Mouse (Mus musculus): ENCODE data around the gene 1700011L22Rik. TPM values are rescaled to one million over a fixed set of nuclear protein-coding genes. Genes with fewer than 3 reads are reported as not detected.

Gene 1700011L22Rik
- polyA plus RNA-seq (2014; fragmentation: Nextera tagmentation; extraction: Ambion mirVana), result not detected in 2 replicates

DNA sequence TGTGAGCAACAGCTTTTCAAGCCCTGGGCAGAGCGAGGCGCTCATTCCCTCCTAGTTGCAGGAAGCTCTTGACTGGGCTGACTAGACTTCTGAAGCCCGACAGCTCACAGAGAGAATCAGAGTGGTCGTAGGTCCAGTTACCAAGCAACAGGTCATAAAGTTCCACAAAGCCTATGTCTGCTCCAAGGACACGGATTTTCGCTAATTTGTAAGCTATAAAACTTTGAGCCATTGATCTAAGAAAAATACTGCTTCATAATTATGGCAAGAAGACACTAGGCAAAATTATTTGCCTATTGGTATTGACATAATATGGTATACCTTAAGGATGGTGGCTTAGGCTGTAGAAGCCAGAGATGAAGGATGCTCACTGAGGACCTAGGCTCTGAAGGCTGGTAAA is at the start of gene 1700011L22Rik:
Gene 1700011L22Rik (minus strand): TSS at position 101 of the 400 bp plus-strand sequence.
- Histone ChIP-seq H3K27me3 (replicated peaks; ENCODE audit: control insufficient read depth, insufficient read depth, low read length) (no peaks in the 10 kb centered on the region), H3K9me3 (ENCODE audit: control insufficient read depth, low read length) (no peaks in the 10 kb centered on the region), H3K9ac (ENCODE audit: low read length) (no peak within 1 kb of the TSS), H3K4me1 (replicated peaks; ENCODE audit: control insufficient read depth, insufficient read depth, low read length) (peaks cover 3% of the 10 kb centered on the region; the same call in 1 of the 2 replicates), H3K27ac (ENCODE audit: low read depth) (no peak within 1 kb of the TSS), H3K4me3 (ENCODE audit: low read depth, low read length) (no peak within 1 kb of the TSS), H3K4me2 (ENCODE audit: low read length) (no peak within 1 kb of the TSS), H3K36me3 (ENCODE audit: control insufficient read depth, insufficient read depth, low read length) (no peaks in the 10 kb centered on the region)
- no peak for ATAC-seq (replicated peaks; ENCODE audit: low FRiP score, low TSS enrichment, low read depth)
- WGBS, result 74% methylated on average over 6 of the region's 6 CpGs
- peak; percentile 40 for DNase-seq (ENCODE audit: low spot score)

DNA sequence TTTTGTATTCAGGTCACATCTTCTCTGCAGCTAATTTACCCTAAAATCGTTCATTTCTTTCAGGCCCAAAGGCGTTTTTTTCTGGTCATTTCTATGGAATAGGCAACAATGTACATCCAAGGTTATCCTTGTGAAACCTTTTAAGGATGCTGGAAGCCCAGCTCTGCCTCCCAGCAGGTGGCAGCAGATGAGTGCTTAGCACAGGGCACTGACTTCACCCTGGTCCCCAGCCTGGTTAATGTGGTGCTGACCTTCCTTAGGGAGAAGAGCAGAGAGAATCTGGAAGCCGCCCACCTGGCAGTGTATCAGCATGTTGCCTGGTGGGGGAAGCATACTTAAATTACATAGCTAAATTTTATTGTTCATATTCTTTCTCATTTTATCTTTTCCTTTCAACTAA is 49.4 kb upstream of the 1700011L22Rik start:
- Histone ChIP-seq H3K9me3 (ENCODE audit: control insufficient read depth, low read length) (no peaks in the 10 kb centered on the region), H3K9ac (ENCODE audit: low read length) (no peak overlapping the region), H3K4me1 (replicated peaks; ENCODE audit: control insufficient read depth, insufficient read depth, low read length) (peaks cover 11% of the 10 kb centered on the region; the same call in 1 of the 2 replicates), H3K4me2 (ENCODE audit: low read length) (no peak overlapping the region), H3K27ac (ENCODE audit: low read depth) (no peak overlapping the region), H3K4me3 (ENCODE audit: low read depth, low read length) (no peak overlapping the region), H3K36me3 (ENCODE audit: control insufficient read depth, insufficient read depth, low read length) (no peaks in the 10 kb centered on the region), H3K27me3 (replicated peaks; ENCODE audit: control insufficient read depth, insufficient read depth, low read length) (no peaks in the 10 kb centered on the region)
- WGBS, result 49% methylated on average over 3 of the region's 3 CpGs
- DNase-seq (ENCODE audit: low spot score) (peak; percentile 72), ATAC-seq (replicated peaks; ENCODE audit: low FRiP score, low TSS enrichment, low read depth) (no peak)

DNA sequence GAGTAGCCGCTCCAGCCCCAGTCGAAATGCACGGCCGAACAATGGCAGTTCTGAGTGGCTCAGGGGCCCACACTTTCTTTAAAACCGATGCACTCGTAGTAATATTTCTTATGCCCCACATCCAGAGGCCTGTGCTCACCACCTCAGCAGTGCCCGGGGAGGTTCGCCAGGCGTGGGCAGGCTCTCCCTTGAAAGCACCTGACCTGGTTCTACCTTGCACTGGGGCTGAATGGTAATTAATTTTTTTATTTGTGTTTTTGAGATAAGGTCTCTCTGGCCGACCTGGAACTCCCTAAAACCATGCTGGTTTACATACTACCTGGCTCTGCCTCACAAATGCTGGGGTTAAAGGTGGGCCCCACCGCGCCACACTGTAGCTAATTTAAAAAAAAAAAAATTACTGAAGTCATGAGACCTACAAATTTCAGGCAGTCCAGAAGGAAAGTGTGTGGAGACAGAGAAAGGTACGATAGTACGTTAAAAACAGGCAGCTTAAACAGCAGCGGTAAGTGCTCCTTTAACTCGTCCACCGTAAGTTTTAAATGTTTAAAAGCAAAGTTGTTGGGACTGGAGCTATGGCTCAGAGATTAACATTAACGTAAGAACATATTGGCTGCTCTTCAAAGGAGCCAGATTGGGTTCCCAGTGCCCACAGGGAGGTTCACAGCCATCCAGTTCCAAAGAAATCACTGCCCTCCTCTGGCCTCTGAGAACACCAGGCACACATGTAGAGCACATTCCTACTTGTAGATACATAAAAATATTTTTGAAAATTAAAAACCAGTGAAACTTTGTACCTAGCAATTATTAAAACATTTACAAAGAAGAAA is 47.1 kb upstream of the 1700011L22Rik start:
- Histone ChIP-seq H3K9ac (ENCODE audit: low read length) (peak overlapping the region; percentile 87), H3K4me1 (replicated peaks; ENCODE audit: control insufficient read depth, insufficient read depth, low read length) (peaks cover 11% of the 10 kb centered on the region; the same call in 1 of the 2 replicates), H3K36me3 (ENCODE audit: control insufficient read depth, insufficient read depth, low read length) (no peaks in the 10 kb centered on the region), H3K9me3 (ENCODE audit: control insufficient read depth, low read length) (no peaks in the 10 kb centered on the region), H3K4me2 (ENCODE audit: low read length) (peak overlapping the region; percentile 88), H3K27ac (ENCODE audit: low read depth) (peak overlapping the region; percentile 95), H3K4me3 (ENCODE audit: low read depth, low read length) (peak overlapping the region; percentile 62), H3K27me3 (replicated peaks; ENCODE audit: control insufficient read depth, insufficient read depth, low read length) (no peaks in the 10 kb centered on the region)
- WGBS, result 11% methylated on average over 18 of the region's 18 CpGs
- ATAC-seq (replicated peaks; ENCODE audit: low FRiP score, low TSS enrichment, low read depth) (no peak; the same call in 1 of the 2 replicates), DNase-seq (ENCODE audit: low spot score) (no peak)

DNA sequence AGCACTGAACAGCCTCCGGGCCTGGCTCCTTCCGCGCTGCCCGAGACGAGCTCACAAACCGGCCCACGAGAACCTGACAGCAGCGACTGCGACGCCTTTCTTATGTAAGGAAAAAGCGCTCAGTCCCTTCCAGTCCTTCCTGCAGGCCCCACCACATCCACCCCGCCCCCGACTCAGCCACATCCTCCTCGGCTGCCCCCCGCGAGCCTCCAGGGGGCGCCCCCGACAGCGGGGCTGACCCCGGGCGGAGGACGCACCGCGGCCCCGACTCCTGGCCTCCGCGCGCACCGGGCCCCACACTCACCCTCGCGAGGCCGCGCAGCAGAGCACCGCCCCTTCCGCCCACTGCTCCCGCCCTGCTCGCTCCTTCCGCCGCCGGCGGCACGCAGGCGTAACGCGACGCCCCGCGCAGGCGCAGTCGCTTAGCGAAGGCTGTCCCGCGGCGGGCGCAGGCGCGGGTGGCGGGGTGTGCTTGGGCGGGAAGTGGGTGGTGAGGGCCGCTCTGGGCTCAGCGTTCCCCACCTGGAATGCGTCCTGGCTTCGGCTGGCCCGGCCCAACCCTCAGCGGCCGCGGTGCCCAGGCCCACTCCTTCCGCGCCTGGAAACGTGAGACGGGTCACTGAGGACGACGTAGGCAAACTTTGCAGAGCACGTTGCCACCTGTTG is 46.4 kb upstream of the 1700011L22Rik start, which contains the start of gene Mmaa:
Gene Mmaa (minus strand): TSS at position 328 of the 666 bp plus-strand sequence.
- no peaks in the 10 kb centered on the region for H3K27me3 ChIP-seq (replicated peaks; ENCODE audit: control insufficient read depth, insufficient read depth, low read length)
- peak within 1 kb of the TSS; percentile 95 for H3K27ac ChIP-seq (ENCODE audit: low read depth)
- H3K4me3 ChIP-seq (ENCODE audit: low read depth, low read length), result peak within 1 kb of the TSS; percentile 62
- peak within 1 kb of the TSS; percentile 87 for H3K9ac ChIP-seq (ENCODE audit: low read length)
- H3K4me1 ChIP-seq (replicated peaks; ENCODE audit: control insufficient read depth, insufficient read depth, low read length), result peaks cover 11% of the 10 kb centered on the region; the same call in 1 of the 2 replicates
- WGBS, result under 1% methylated on average over 74 of the region's 74 CpGs
- no peaks in the 10 kb centered on the region for H3K9me3 ChIP-seq (ENCODE audit: control insufficient read depth, low read length)
- peak; percentile 94 for DNase-seq (ENCODE audit: low spot score)
- H3K4me2 ChIP-seq (ENCODE audit: low read length), result peak within 1 kb of the TSS; percentile 88
- ATAC-seq (replicated peaks; ENCODE audit: low FRiP score, low TSS enrichment, low read depth), result peak; percentile 96
- H3K36me3 ChIP-seq (ENCODE audit: control insufficient read depth, insufficient read depth, low read length), result no peaks in the 10 kb centered on the region

DNA sequence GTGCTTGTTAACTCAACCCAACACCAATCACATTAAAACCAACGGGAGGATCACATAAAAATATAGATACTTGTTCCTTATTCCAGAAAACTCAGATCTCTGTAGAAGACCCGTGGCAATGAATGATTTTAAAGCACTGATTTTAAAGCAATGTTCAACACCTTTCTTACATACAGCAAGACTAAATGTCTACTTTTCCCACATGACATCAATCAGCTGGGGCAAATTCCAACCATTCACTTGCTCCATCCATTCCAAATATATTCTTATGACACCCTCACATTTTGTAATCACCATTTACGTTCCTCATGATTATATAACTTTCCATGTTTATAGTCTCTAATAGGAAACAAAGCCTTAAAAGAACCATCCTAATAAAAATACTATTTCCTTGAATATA is 45.5 kb upstream of the 1700011L22Rik start:
- Histone ChIP-seq H3K9ac (ENCODE audit: low read length) (peak overlapping the region; percentile 80), H3K4me1 (replicated peaks; ENCODE audit: control insufficient read depth, insufficient read depth, low read length) (peaks cover 11% of the 10 kb centered on the region; the same call in 1 of the 2 replicates), H3K36me3 (ENCODE audit: control insufficient read depth, insufficient read depth, low read length) (no peaks in the 10 kb centered on the region), H3K4me3 (ENCODE audit: low read depth, low read length) (peak overlapping the region; percentile 62), H3K9me3 (ENCODE audit: control insufficient read depth, low read length) (no peaks in the 10 kb centered on the region), H3K27me3 (replicated peaks; ENCODE audit: control insufficient read depth, insufficient read depth, low read length) (no peaks in the 10 kb centered on the region), H3K27ac (ENCODE audit: low read depth) (peak overlapping the region; percentile 27; the same call in 1 of the 2 replicates), H3K4me2 (ENCODE audit: low read length) (peak overlapping the region; percentile 55)
- ATAC-seq (replicated peaks; ENCODE audit: low FRiP score, low TSS enrichment, low read depth) (no peak), DNase-seq (ENCODE audit: low spot score) (no peak)
- 55% methylated on average over 3 of the region's 3 CpGs for WGBS

DNA sequence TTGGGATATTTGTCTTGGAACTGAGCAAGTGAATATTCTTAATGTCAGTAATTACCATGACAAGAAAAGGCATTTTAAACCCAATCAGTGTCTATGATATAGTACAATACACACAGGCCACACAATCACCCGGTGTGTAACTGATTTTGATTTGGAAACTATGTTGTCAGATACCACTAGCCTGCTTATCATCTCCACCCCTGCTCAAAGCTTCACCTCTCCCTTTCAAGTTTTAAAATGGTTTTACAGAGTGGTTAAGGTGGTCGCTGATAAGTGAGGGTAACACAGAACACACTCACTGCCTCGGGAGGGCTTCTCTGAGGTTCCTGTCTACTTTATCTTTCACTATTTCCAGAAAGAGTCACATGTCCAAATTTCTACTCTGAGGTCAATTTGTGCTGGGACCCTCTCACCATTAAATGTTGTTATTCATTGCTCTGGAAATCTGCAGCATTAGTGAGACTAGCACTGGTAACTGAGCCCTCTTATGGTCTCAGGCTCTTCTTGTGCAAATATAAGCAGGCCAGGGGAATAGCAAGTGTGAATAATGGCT is 44.4 kb upstream of the 1700011L22Rik start:
- H3K27ac ChIP-seq (ENCODE audit: low read depth), result no peak overlapping the region
- WGBS, result 74% methylated on average over 3 of the region's 3 CpGs
- H3K4me2 ChIP-seq (ENCODE audit: low read length), result peak overlapping the region; percentile 55; the same call in 1 of the 2 replicates
- ATAC-seq (replicated peaks; ENCODE audit: low FRiP score, low TSS enrichment, low read depth) (no peak), DNase-seq (ENCODE audit: low spot score) (no peak)
- no peak overlapping the region for H3K9ac ChIP-seq (ENCODE audit: low read length)
- no peaks in the 10 kb centered on the region for H3K36me3 ChIP-seq (ENCODE audit: control insufficient read depth, insufficient read depth, low read length)
- H3K4me1 ChIP-seq (replicated peaks; ENCODE audit: control insufficient read depth, insufficient read depth, low read length), result peaks cover 11% of the 10 kb centered on the region; the same call in 1 of the 2 replicates
- no peak overlapping the region for H3K4me3 ChIP-seq (ENCODE audit: low read depth, low read length)
- no peaks in the 10 kb centered on the region for H3K27me3 ChIP-seq (replicated peaks; ENCODE audit: control insufficient read depth, insufficient read depth, low read length)
- H3K9me3 ChIP-seq (ENCODE audit: control insufficient read depth, low read length), result no peaks in the 10 kb centered on the region

DNA sequence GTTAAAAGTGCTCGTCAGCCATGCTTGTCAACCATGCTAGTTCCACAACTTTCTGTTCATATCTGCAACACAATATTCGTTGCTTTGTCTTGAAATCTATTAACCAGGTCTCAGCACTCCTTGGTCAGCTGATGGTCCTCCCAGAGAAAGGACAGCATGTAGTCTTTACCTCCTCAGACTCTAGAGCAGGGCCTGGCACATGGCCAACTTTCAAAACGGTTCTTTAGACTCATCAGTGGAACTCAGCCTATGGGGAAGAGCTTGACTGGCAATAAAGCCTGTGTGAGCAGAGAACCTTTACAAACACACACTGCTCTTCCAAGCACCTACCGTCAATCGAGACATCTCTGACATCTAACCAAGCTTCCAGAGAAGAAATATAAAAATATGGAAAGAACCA is 41.2 kb upstream of the 1700011L22Rik start:
- no peaks in the 10 kb centered on the region for H3K36me3 ChIP-seq (ENCODE audit: control insufficient read depth, insufficient read depth, low read length)
- DNase-seq (ENCODE audit: low spot score), result no peak
- no peak overlapping the region for H3K9ac ChIP-seq (ENCODE audit: low read length)
- H3K9me3 ChIP-seq (ENCODE audit: control insufficient read depth, low read length), result no peaks in the 10 kb centered on the region
- H3K4me1 ChIP-seq (replicated peaks; ENCODE audit: control insufficient read depth, insufficient read depth, low read length), result peaks cover 11% of the 10 kb centered on the region; the same call in 1 of the 2 replicates
- H3K27ac ChIP-seq (ENCODE audit: low read depth), result no peak overlapping the region
- H3K4me3 ChIP-seq (ENCODE audit: low read depth, low read length), result no peak overlapping the region
- ATAC-seq (replicated peaks; ENCODE audit: low FRiP score, low TSS enrichment, low read depth), result no peak
- no peaks in the 10 kb centered on the region for H3K27me3 ChIP-seq (replicated peaks; ENCODE audit: control insufficient read depth, insufficient read depth, low read length)
- H3K4me2 ChIP-seq (ENCODE audit: low read length), result no peak overlapping the region
- WGBS, result 66% methylated on average over 5 of the region's 5 CpGs

DNA sequence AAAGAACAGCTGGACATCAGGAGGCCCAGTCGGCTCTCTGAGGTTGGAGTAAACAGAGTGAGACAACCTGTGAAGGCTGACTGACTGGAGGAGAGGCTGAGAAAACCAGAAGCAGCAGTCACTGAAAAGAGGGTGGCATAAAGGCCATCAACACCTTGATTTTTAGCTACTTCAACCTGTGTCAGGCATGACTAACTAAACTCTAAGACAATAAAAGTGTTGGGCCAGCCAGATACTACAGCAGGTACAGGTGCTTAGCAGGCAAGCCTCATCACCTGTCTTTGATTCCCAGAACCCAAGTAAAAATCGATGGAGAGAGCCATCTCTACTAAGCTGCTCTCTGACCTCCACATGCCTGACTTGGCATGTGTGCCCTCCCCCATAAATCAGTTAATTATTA is 40.3 kb upstream of the 1700011L22Rik start:
- Histone ChIP-seq H3K4me3 (ENCODE audit: low read depth, low read length) (no peak overlapping the region), H3K9ac (ENCODE audit: low read length) (no peak overlapping the region), H3K36me3 (ENCODE audit: control insufficient read depth, insufficient read depth, low read length) (no peaks in the 10 kb centered on the region), H3K27me3 (replicated peaks; ENCODE audit: control insufficient read depth, insufficient read depth, low read length) (no peaks in the 10 kb centered on the region), H3K4me1 (replicated peaks; ENCODE audit: control insufficient read depth, insufficient read depth, low read length) (peaks cover 9% of the 10 kb centered on the region; the same call in 1 of the 2 replicates), H3K4me2 (ENCODE audit: low read length) (no peak overlapping the region), H3K27ac (ENCODE audit: low read depth) (no peak overlapping the region), H3K9me3 (ENCODE audit: control insufficient read depth, low read length) (no peaks in the 10 kb centered on the region)
- ATAC-seq (replicated peaks; ENCODE audit: low FRiP score, low TSS enrichment, low read depth), result no peak
- WGBS, result 50% methylated on average over 2 of the region's 2 CpGs
- DNase-seq (ENCODE audit: low spot score), result no peak

All from intestine, embryonic 14.5 days (tissue).